Comparison of ENCODE assay signal across 33 mouse cellular contexts in genomic region chr7:18803526-18803925, GRCm38 (mm10). TPM values are rescaled to one million over a fixed set of nuclear protein-coding genes. Genes with fewer than 3 reads are reported as not detected.
DNase-seq lines count a peak whose midpoint lies in the region; ATAC-seq and TF ChIP-seq lines count a peak whose summit lies in the region.
"Had no signal": no experiment of that assay in that cellular context is flagged by ENCODE, and none has a peak within 500 bp of the region (broad histone marks: within the 10 kb centered on the region; RNA-seq: fewer than 3 reads in every experiment).

No protein-coding gene starts in this region.

- H3K9ac ChIP-seq in heart, postnatal 0 days (replicated peaks; ENCODE audit: low read depth, low read length) = no peak overlapping the region
- no peak overlapping the region for H3K9ac ChIP-seq in stomach, postnatal 0 days (ENCODE audit: low read length)
- H3K9ac ChIP-seq: embryonic facial prominence, embryonic 12.5 days; embryonic facial prominence, embryonic 15.5 days; hindbrain, embryonic 12.5 days; hindbrain, embryonic 15.5 days had no signal

- no peak for TF ChIP-seq CTCF in heart, postnatal 0 days (IDR thresholded peaks at IDR 0.05; ENCODE audit: low read depth)
- TF ChIP-seq CTCF in stomach, postnatal 0 days (IDR thresholded peaks at IDR 0.05; ENCODE audit: low read depth) = no peak

- no peaks in the 10 kb centered on the region for H3K9me3 ChIP-seq in heart, postnatal 0 days (replicated peaks; ENCODE audit: control insufficient read depth, low read length)
- H3K9me3 ChIP-seq in stomach, postnatal 0 days (ENCODE audit: control insufficient read depth, low read length) = no peaks in the 10 kb centered on the region
- H3K9me3 ChIP-seq in hindbrain, embryonic 10.5 days = no peaks in the 10 kb centered on the region
- H3K9me3 ChIP-seq: embryonic facial prominence, embryonic 12.5 days; embryonic facial prominence, embryonic 15.5 days; G1E; heart, embryonic 10.5 days; hindbrain, embryonic 12.5 days; hindbrain, embryonic 15.5 days had no signal

- no peaks in the 10 kb centered on the region for H3K27me3 ChIP-seq in heart, postnatal 0 days (ENCODE audit: control insufficient read depth, insufficient read depth, low read length)
- H3K27me3 ChIP-seq in stomach, postnatal 0 days (ENCODE audit: control insufficient read depth, insufficient read depth, low read length) = no peaks in the 10 kb centered on the region
- H3K27me3 ChIP-seq in hindbrain, embryonic 10.5 days (ENCODE audit: insufficient read depth, poor library complexity, severe bottlenecking) = no peaks in the 10 kb centered on the region
- H3K27me3 ChIP-seq: embryonic facial prominence, embryonic 12.5 days; embryonic facial prominence, embryonic 15.5 days; hindbrain, embryonic 12.5 days; hindbrain, embryonic 15.5 days had no signal

- intact Hi-C loops in heart, postnatal 14 days (cut with DNase I) = no loop called here

- no peaks in the 10 kb centered on the region for H3K4me1 ChIP-seq in heart, postnatal 0 days (ENCODE audit: control insufficient read depth, insufficient read depth)
- H3K4me1 ChIP-seq in stomach, postnatal 0 days (replicated peaks; ENCODE audit: control insufficient read depth, insufficient read depth) = no peaks in the 10 kb centered on the region
- no peaks in the 10 kb centered on the region for H3K4me1 ChIP-seq in hindbrain, embryonic 10.5 days (replicated peaks)
- H3K4me1 ChIP-seq: embryonic facial prominence, embryonic 12.5 days; embryonic facial prominence, embryonic 15.5 days; heart, embryonic 10.5 days; hindbrain, embryonic 12.5 days; hindbrain, embryonic 15.5 days had no signal

- H3K27ac ChIP-seq in heart, postnatal 0 days (ENCODE audit: low read depth) = no peak overlapping the region
- H3K27ac ChIP-seq in stomach, postnatal 0 days (replicated peaks) = no peak overlapping the region
- no peak overlapping the region for H3K27ac ChIP-seq in hindbrain, embryonic 10.5 days
- H3K27ac ChIP-seq: embryonic facial prominence, embryonic 12.5 days; embryonic facial prominence, embryonic 15.5 days; heart, adult 2 months; heart, embryonic 10.5 days; hindbrain, embryonic 12.5 days; hindbrain, embryonic 15.5 days had no signal

- DNase-seq in heart, postnatal 0 days (ENCODE audit: low spot score) = no peak
- no peak for DNase-seq in heart, postnatal 14 days
- DNase-seq in 3134 (ENCODE audit: extremely low read depth, insufficient read length, low spot score) (peak; percentile 33), 416B (ENCODE audit: low read depth) (peak; percentile 32)
- DNase-seq in stomach, postnatal 0 days (ENCODE audit: low spot score) = peak; percentile 7
- no peak for DNase-seq in thymus, postnatal 14 days
- DNase-seq in hindbrain, embryonic 10.5 days (ENCODE audit: low spot score) = no peak
- DNase-seq: adrenal gland, adult 8-10 months; adrenal gland, postnatal 25 days; B cell, adult 2 months; cerebellum, adult 18-20 months; cerebellum, adult 9-11 months; cerebellum, postnatal 25 days; gastrocnemius, postnatal 25 days; heart, adult 2 months; heart, postnatal 10 days; heart, postnatal 4 days had no signal

- TF ChIP-seq EP300 in heart, postnatal 0 days (IDR thresholded peaks at IDR 0.05; ENCODE audit: low read depth) = no peak
- TF ChIP-seq EP300 in stomach, postnatal 0 days (optimal IDR thresholded peaks at IDR 0.05) = no peak

- no peak overlapping the region for H3K4me2 ChIP-seq in heart, postnatal 0 days (ENCODE audit: low read depth, low read length)
- no peak overlapping the region for H3K4me2 ChIP-seq in stomach, postnatal 0 days (replicated peaks; ENCODE audit: low read depth)
- H3K4me2 ChIP-seq: embryonic facial prominence, embryonic 12.5 days; embryonic facial prominence, embryonic 15.5 days; hindbrain, embryonic 12.5 days; hindbrain, embryonic 15.5 days had no signal

- no peaks in the 10 kb centered on the region for H3K36me3 ChIP-seq in heart, postnatal 0 days (replicated peaks; ENCODE audit: control insufficient read depth, insufficient read depth, low read length)
- H3K36me3 ChIP-seq in stomach, postnatal 0 days (ENCODE audit: control insufficient read depth, insufficient read depth, low read length) = no peaks in the 10 kb centered on the region
- no peaks in the 10 kb centered on the region for H3K36me3 ChIP-seq in hindbrain, embryonic 10.5 days
- H3K36me3 ChIP-seq: embryonic facial prominence, embryonic 12.5 days; embryonic facial prominence, embryonic 15.5 days; G1E; heart, embryonic 10.5 days; hindbrain, embryonic 12.5 days; hindbrain, embryonic 15.5 days had no signal

- H3K4me3 ChIP-seq in heart, postnatal 0 days (ENCODE audit: low read depth, low read length) = no peak overlapping the region
- H3K4me3 ChIP-seq in stomach, postnatal 0 days (ENCODE audit: low read depth, low read length) = no peak overlapping the region
- H3K4me3 ChIP-seq in hindbrain, embryonic 10.5 days = no peak overlapping the region
- H3K4me3 ChIP-seq: embryonic facial prominence, embryonic 12.5 days; embryonic facial prominence, embryonic 15.5 days; heart, adult 2 months; heart, embryonic 10.5 days; hindbrain, embryonic 12.5 days; hindbrain, embryonic 15.5 days had no signal

- ATAC-seq in heart, postnatal 0 days (ENCODE audit: insufficient read depth, low read depth) = peak; percentile 57; the same call in 1 of the 2 replicates
- ATAC-seq in stomach, postnatal 0 days (ENCODE audit: low FRiP score, low TSS enrichment) = no peak
- ATAC-seq: activated CD4-positive, CD25-positive, alpha-beta regulatory T cell, adult 4 months; forebrain, embryonic 14.5 days; intestine, postnatal 0 days had no signal

RNA-seq across cellular contexts. Expression of gene Psg19, which starts 5.2 kb away (rescaled TPM):
- not detected in 2 replicates for total RNA-seq in heart, postnatal 0 days (2014; rRNA removed; ENCODE audit: low replicate concordance)
- not detected in 2 replicates for polyA plus RNA-seq in heart, postnatal 0 days (2015; fragmentation: Nextera tagmentation; extraction: Ambion mirVana)
- not detected for total RNA-seq in heart, postnatal 14 days (2021)
- polyA plus RNA-seq in stomach, postnatal 0 days (2015; fragmentation: Nextera tagmentation; extraction: Ambion mirVana) = not detected in 2 replicates
- not detected in 2 replicates for polyA plus RNA-seq in hindbrain, embryonic 10.5 days (2016; fragmentation: Nextera tagmentation; extraction: Ambion mirVana)
- total RNA-seq: adrenal gland, adult 8-10 months; adrenal gland, postnatal 25 days; CH12.LX; common myeloid progenitor, adult 5-6 weeks; gastrocnemius, adult 8-10 months; gastrocnemius, postnatal 25 days; heart, adult 2 months; heart, postnatal 10 days; heart, postnatal 4 days had no signal
- polyA plus RNA-seq: activated CD4-positive, CD25-positive, alpha-beta regulatory T cell, adult 4 months; embryonic facial prominence, embryonic 12.5 days; embryonic facial prominence, embryonic 15.5 days; forebrain, embryonic 11.5 days; forebrain, embryonic 14.5 days; G1E; gonadal fat pad, adult 2 months; heart, adult 2 months; heart, embryonic 10.5 days; heart, embryonic 14.5 days; hindbrain, embryonic 12.5 days; hindbrain, embryonic 15.5 days; intestine, embryonic 14.5 days; intestine, postnatal 0 days had no signal

RNA-seq across cellular contexts. Expression of gene Psg17, which starts 17.9 kb away (rescaled TPM):
- not detected in 2 replicates for total RNA-seq in heart, postnatal 0 days (2014; rRNA removed; ENCODE audit: low replicate concordance)
- polyA plus RNA-seq in heart, postnatal 0 days (2015; fragmentation: Nextera tagmentation; extraction: Ambion mirVana) = not detected in 2 replicates
- total RNA-seq in heart, postnatal 14 days (2021) = not detected
- 0.06 and 0.08 TPM in 2 replicates for polyA plus RNA-seq in stomach, postnatal 0 days (2015; fragmentation: Nextera tagmentation; extraction: Ambion mirVana)
- not detected in 2 replicates for polyA plus RNA-seq in hindbrain, embryonic 10.5 days (2016; fragmentation: Nextera tagmentation; extraction: Ambion mirVana)
- total RNA-seq: adrenal gland, adult 8-10 months; adrenal gland, postnatal 25 days; CH12.LX; common myeloid progenitor, adult 5-6 weeks; gastrocnemius, adult 8-10 months; gastrocnemius, postnatal 25 days; heart, adult 2 months; heart, postnatal 10 days; heart, postnatal 4 days had no signal
- polyA plus RNA-seq: activated CD4-positive, CD25-positive, alpha-beta regulatory T cell, adult 4 months; embryonic facial prominence, embryonic 12.5 days; embryonic facial prominence, embryonic 15.5 days; forebrain, embryonic 11.5 days; forebrain, embryonic 14.5 days; G1E; heart, embryonic 10.5 days; heart, embryonic 14.5 days; hindbrain, embryonic 12.5 days; intestine, postnatal 0 days had no signal

RNA-seq across cellular contexts. Expression of gene Mill2, which starts 36.2 kb away (rescaled TPM):
- total RNA-seq in heart, postnatal 0 days (2014; rRNA removed; ENCODE audit: low replicate concordance) = 0.34 and 3.0 TPM in 2 replicates
- polyA plus RNA-seq in heart, postnatal 0 days (2015; fragmentation: Nextera tagmentation; extraction: Ambion mirVana) = 0.86 and 1.2 TPM in 2 replicates
- total RNA-seq in heart, postnatal 14 days (2021) = 1 to 10 TPM; 5.4 to 6.5 TPM
- polyA plus RNA-seq in stomach, postnatal 0 days (2015; fragmentation: Nextera tagmentation; extraction: Ambion mirVana) = 1.3 and 1.4 TPM in 2 replicates
- polyA plus RNA-seq in hindbrain, embryonic 10.5 days (2016; fragmentation: Nextera tagmentation; extraction: Ambion mirVana) = 0.26 and 0.31 TPM in 2 replicates
- total RNA-seq: CH12.LX had no signal
- polyA plus RNA-seq: activated CD4-positive, CD25-positive, alpha-beta regulatory T cell, adult 4 months; forebrain, embryonic 11.5 days; G1E had no signal

Comparison
In these comparisons a context has a peak if more than half of its experiments do, and no peak if none do; other contexts are left out.
1. DNase-seq: peak in 3134 (single experiment), 416B (single experiment) and stomach, postnatal 0 days (single experiment); none in heart, postnatal 0 days (single experiment), heart, postnatal 14 days (0 of 2), thymus, postnatal 14 days (single experiment) and hindbrain, embryonic 10.5 days (single experiment).